Mouse (Mus musculus) bone marrow macrophage, adult 2 months (primary cell): Measurements from ENCODE around the gene Mast3.

Experiments used
- CTCF ChIP-seq: IDR thresholded peaks from 2 replicates; pipeline ENCODE4 v1.5.1; 2012; ENCODE audit warnings: low read depth, mild to moderate bottlenecking, low read length, moderate library complexity
- POLR2A ChIP-seq: IDR thresholded peaks from 2 replicates; pipeline ENCODE4 v1.6.1; 2012; ENCODE audit warnings: mild to moderate bottlenecking, low read depth, low read length, borderline replicate concordance

- TF ChIP-seq CTCF (no peak), POLR2A (no peak)
Observed at GRCm38 (mm10) chr8:70737705-70738104, 67.1 kb downstream of the Mast3 start.
